Mouse (Mus musculus) erythroblast, embryonic 14.5 days (primary cell): ENCODE data around the gene Glipr2. TPM values are rescaled to one million over a fixed set of nuclear protein-coding genes. Genes with fewer than 3 reads are reported as not detected.

Experiments
- H3K27me3 ChIP-seq: 2 replicates; pipeline ENCODE4 v1.6.1; 2012; ENCODE audit warnings: inconsistent platforms; ENCODE audit not compliant: control insufficient read depth
- H3K36me3 ChIP-seq: 2 replicates; pipeline ENCODE4 v1.6.1; 2012; ENCODE audit warnings: mild to moderate bottlenecking, inconsistent platforms; ENCODE audit not compliant: control insufficient read depth
- H3K4me1 ChIP-seq: 2 replicates; pipeline ENCODE4 v1.6.1; 2012; ENCODE audit warnings: inconsistent platforms; ENCODE audit not compliant: control insufficient read depth
- H3K4me3 ChIP-seq: replicated peaks from 2 replicates; pipeline ENCODE3; 2012; ENCODE audit warnings: moderate library complexity, mild to moderate bottlenecking, inconsistent platforms
- H3K9me3 ChIP-seq: 2 replicates; pipeline ENCODE4 v1.6.1; 2012; ENCODE audit warnings: low read length, inconsistent platforms, mixed read lengths; ENCODE audit not compliant: control insufficient read depth
- GATA1 ChIP-seq: IDR thresholded peaks from 2 replicates; pipeline ENCODE4 v1.6.1; 2012; ENCODE audit warnings: low read length, inconsistent platforms, mixed read lengths
- TAL1 ChIP-seq: IDR thresholded peaks from 3 replicates; pipeline ENCODE4 v1.6.1; 2012; ENCODE audit warnings: low read length, inconsistent platforms, mixed read lengths
- polyA plus RNA-seq: library from polyadenylated mRNA; stranded (reverse); fragments of >175 nt; gene quantifications from 2 replicates; pipeline ENCODE4 v1.2.3, GENCODE M21; 2012

Glipr2 gene
- polyA plus RNA-seq, 1 experiment = 3.8 TPM

DNA sequence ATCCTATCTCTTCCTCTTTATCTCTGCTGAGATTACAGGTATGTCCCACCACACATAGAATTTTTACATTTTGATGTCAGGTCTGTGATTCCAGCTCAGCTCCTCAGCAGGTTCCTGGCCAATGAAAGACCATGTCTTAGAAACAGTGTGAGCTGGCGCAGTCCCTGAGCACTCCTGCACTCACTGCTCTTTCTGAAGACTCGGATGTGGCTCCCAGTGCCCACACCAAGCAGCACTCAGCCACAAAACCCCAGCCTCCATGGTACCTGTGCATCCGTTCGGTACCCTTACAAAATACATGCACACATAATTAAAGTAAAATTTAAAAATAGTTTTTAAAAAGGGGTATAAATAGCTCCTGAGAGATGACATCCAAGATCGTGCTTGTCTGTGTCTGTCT lies 15.9 kb upstream of the Glipr2 start:
- no peak for TF ChIP-seq TAL1
- TF ChIP-seq GATA1 = no peak
- no peaks in the 10 kb centered on the region for H3K27me3 ChIP-seq
- H3K36me3 ChIP-seq = no peaks in the 10 kb centered on the region
- H3K4me1 ChIP-seq = peaks cover 5% of the 10 kb centered on the region
- no peaks in the 10 kb centered on the region for H3K9me3 ChIP-seq
- no peak overlapping the region for H3K4me3 ChIP-seq

DNA sequence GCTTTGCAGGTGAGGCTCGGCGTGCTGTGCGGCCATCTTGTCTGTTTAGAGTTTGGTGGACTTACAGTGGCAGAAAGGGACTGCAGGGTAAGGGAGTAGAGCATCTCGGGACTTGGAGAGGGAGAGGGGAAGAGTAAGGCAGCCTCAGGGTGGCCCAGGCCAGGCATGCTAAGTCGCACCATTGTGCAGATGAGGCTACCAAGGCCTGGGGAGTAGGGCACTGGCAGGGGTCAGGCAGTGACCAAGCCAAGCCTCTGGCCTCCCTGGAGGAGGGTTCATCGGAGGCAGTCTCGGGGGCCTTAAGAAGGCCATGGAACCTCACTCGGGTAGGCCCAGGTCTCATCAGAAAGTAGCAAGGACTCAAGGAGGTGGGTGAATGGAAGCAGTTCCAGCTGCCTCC lies 14.8 kb upstream of the Glipr2 start:
- no peaks in the 10 kb centered on the region for H3K27me3 ChIP-seq
- no peak for TF ChIP-seq TAL1
- no peak for TF ChIP-seq GATA1
- no peaks in the 10 kb centered on the region for H3K4me1 ChIP-seq
- no peak overlapping the region for H3K4me3 ChIP-seq
- no peaks in the 10 kb centered on the region for H3K36me3 ChIP-seq
- no peaks in the 10 kb centered on the region for H3K9me3 ChIP-seq

DNA sequence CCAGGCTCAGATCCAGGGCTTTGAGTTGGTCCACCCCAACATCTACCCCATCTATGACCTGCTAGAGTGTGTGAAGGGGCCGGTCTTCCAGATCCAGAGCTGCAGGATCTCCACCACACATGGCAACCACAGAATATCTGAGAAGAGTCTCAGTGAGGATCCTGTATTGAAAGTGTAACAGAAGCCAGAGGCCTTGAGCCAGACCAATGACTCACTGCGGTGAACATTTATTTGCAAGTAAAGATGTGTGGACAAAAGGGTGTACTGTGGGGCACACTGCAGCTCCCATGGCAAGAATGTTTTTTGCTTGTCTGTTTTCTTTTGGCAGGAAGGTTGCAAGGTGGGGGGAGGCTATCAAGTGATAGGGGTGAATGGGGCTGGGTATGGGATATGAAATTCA lies 9.6 kb upstream of the Glipr2 start:
- no peaks in the 10 kb centered on the region for H3K9me3 ChIP-seq
- H3K27me3 ChIP-seq = no peaks in the 10 kb centered on the region
- H3K4me1 ChIP-seq = no peaks in the 10 kb centered on the region
- no peak overlapping the region for H3K4me3 ChIP-seq
- H3K36me3 ChIP-seq = no peaks in the 10 kb centered on the region
- TF ChIP-seq TAL1 = no peak
- TF ChIP-seq GATA1 = no peak

DNA sequence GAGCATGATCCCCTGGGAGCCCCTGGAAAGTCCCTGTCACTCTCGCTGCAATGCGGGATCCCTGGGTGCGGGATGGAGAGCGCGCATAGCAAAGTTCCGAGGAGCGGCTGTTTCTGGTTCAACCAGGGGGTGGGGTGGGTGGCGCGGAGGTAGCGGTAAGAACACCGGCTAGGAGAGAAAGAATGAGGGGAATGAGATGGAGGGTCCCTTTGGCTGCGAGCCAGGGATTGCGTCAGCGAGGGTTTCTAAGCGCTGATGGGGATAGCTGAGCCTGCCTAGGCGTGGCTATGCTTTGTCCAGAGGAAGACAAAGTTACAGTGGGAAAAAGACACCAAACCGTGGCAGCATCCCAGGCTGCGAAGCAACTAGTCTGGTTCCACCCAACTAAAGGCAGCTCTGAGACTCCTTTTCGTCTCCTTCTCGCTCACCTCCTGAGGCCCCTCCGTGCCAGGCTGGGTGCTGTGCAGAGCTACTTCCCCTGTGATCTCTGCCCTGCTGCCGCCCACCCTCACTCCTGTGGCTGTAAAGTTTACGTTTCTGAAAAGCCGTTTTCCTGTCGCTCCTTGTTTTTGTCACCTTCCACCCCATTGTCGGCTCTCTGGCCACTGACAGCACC lies 753 bp downstream of the Glipr2 start:
- TF ChIP-seq GATA1 (no peak), TAL1 (no peak)
- peaks cover 6% of the 10 kb centered on the region for H3K36me3 ChIP-seq
- no peaks in the 10 kb centered on the region for H3K9me3 ChIP-seq
- H3K4me3 ChIP-seq = peak overlapping the region; percentile 82
- H3K4me1 ChIP-seq = peaks cover 60% of the 10 kb centered on the region
- H3K27me3 ChIP-seq = peaks cover 2% of the 10 kb centered on the region; the same call in 1 of the 2 replicates

DNA sequence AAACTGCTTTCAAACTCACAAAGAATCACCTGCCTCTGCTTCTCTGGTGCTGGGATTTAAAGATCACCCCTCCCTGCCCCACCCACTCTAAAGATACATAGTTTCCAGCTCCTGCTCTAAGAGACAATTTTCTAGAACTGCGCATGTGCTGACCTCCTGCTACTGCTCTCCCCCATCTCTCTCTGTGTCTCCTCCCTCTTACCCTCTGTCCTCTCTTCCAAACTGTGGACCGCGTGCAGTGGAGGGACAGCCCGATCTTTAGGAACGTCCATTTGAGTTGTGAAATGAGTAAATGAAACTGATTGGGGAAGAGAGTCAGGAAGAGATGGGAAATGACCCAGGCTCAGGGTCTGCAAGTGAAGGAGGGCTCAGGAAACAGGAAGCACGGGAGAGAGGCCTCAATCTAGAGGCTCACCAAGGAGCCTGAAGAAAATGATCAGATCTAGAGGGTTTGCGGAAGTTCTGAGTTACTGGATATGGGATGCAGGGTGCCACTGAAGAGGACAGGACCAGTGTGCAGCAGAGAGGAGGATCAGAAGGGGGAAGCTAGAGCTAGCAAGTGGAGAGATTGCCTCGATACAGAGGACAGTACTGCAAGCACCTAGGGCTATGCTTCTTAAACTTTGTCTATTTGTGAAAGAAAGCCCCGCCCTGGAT lies 2.5 kb downstream of the Glipr2 start:
- peaks cover 77% of the 10 kb centered on the region for H3K4me1 ChIP-seq
- H3K27me3 ChIP-seq = peaks cover 2% of the 10 kb centered on the region; the same call in 1 of the 2 replicates
- no peaks in the 10 kb centered on the region for H3K9me3 ChIP-seq
- TF ChIP-seq TAL1 (no peak), GATA1 (no peak)
- peaks cover 10% of the 10 kb centered on the region for H3K36me3 ChIP-seq
- H3K4me3 ChIP-seq = peak overlapping the region; percentile 82

DNA sequence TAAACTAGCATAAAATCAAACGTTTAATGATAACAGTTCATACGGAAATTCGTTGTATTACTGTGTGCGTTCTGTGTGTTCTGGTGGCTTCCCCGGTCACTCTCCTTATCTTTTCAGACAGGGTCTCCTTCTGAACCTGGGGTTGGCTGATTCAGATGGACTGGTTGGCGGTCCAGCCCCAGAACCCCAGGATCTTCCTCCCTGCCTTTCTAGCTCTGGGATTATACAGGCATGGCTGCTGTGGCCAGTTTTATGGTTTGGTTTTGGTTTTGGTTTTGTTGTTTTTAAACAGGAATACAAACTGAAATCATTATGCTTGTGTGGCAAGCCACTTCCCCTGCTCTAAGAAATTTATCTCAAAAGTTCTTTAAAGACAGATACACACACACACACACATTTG lies 3.0 kb downstream of the Glipr2 start:
- Histone ChIP-seq H3K27me3 (peaks cover 2% of the 10 kb centered on the region; the same call in 1 of the 2 replicates), H3K36me3 (peaks cover 12% of the 10 kb centered on the region), H3K4me1 (peaks cover 82% of the 10 kb centered on the region), H3K4me3 (peak overlapping the region; percentile 82), H3K9me3 (no peaks in the 10 kb centered on the region)
- TF ChIP-seq GATA1 (no peak; the same call in 1 of the 2 replicates), TAL1 (peak; percentile 48; the same call in 2 of the 3 replicates)

DNA sequence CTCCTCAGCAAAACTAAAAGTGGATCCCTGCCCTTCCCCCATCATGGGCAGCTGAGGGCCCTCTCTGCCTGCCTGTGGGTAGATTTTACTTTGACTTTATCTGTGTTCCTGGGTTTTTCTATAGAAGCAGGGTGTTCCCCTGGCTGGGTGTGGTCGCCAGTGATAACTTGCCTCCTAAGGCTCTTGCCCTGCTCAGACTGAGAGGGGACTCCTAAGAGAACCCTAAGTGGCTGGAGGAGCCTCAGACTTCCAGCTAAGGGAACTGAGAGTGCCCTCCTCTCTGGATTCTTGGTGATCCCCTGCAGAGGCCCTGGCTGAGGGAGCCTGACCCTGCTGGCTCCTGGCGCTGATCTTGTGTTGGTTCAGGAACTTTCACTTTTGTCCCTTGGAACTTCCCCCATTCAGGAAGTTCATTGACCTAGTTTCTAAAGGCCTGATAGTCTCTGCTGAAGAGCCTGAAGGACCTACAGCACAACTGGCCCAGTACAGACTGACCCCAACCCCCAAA lies 7.2 kb downstream of the Glipr2 start:
- Histone ChIP-seq H3K27me3 (no peaks in the 10 kb centered on the region), H3K4me1 (peaks cover 91% of the 10 kb centered on the region), H3K9me3 (no peaks in the 10 kb centered on the region), H3K4me3 (peak overlapping the region; percentile 60), H3K36me3 (peaks cover 43% of the 10 kb centered on the region)
- TF ChIP-seq GATA1 (0 out of 2 replicates have a peak, but pooled peaks have one; percentile 34), TAL1 (peak; percentile 32; the same call in 1 of the 3 replicates)

DNA sequence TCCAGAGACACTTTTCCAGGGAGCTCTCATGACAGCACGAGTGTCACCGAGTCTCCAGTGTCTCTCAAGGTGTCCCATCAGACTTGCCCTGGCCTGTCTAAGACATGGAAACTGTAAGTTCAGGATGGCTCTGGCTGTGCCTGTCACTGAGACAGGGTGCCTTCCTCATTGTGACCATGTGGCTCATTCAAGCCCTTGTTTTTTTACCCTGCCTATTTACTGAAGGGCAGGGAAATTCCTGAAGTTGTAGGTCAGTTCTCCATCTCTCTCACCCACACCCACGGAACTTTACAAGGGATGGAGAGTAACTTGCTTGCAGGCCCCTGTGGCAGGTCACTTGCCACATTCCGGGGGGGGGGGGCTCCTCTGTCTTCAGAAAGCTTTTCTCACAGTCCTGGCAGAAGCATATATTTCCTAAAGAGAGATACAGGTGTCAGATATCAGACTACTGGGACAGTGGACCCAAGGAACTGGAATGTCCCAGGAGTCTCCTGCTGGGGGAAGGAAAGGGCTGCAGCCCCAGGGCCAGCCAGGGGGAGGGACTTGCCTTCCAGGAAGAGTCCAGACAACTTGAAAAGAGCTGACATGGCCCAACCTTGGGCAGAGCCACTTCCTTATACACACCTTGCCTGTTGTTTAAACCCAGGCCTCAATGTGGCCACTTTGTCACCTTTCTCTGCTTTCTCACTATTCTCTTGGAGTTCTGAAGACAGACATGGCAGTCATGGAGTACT lies 7.9 kb downstream of the Glipr2 start:
- H3K27me3 ChIP-seq = no peaks in the 10 kb centered on the region
- H3K4me3 ChIP-seq = no peak overlapping the region
- peaks cover 49% of the 10 kb centered on the region for H3K36me3 ChIP-seq
- no peaks in the 10 kb centered on the region for H3K9me3 ChIP-seq
- peaks cover 89% of the 10 kb centered on the region for H3K4me1 ChIP-seq
- no peak for TF ChIP-seq GATA1
- no peak for TF ChIP-seq TAL1
